Mouse (Mus musculus): Measurements from ENCODE around the gene Lce1b. TPM values are rescaled to one million over a fixed set of nuclear protein-coding genes. Genes with fewer than 3 reads are reported as not detected.

The Lce1b gene
- not detected for total RNA-seq (2023)

DNA sequence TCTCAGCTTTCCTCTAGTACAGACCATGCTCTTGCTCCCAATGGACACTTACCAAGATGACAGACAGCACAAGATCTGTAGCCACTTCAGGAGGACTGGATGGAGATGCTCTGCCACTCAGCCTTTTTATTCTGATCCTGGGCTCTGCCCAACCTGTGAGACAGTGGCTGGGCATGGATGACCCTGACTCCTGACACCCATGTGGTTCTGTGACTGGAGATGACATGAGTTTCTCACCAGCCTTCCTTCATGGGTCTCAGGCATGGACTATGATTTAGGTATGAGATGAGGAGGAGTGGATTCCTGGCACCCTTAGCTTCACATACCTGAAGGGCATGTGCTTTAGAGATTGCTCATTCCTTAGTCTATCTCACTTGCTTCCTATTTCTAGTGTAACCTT is at the start of gene Lce1b:
Gene Lce1b (minus strand): TSS at position 101 of the 400 bp plus-strand sequence.

GRCm38 (mm10) chr3:92687110-92687509 is 30.4 kb upstream of the Lce1b start, which contains the start of gene Lce1d:
Gene Lce1d (minus strand): TSS chr3:92687210.

DNA sequence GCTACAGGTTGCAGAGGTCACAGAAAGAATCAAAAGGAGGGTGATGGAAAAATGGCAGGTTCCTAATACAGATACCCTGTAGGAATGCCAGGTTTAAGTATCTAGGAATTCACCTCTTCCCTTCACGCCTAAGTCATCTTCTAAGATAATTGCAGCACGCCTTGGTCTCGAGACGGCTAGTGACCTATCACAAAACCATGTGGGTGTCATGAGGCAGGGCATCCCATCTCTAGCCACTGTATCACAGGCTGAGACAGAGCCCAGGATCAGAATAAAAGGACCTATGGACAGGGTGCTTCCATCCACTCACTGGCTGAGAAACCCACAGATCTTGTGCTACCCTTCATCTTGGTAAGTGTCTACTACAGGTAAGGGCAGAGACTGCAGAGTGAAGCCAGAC is 22.2 kb upstream of the Lce1b start, which contains the start of gene Lce1c:
Gene Lce1c (plus strand): TSS at position 301 of the 400 bp plus-strand sequence.

DNA sequence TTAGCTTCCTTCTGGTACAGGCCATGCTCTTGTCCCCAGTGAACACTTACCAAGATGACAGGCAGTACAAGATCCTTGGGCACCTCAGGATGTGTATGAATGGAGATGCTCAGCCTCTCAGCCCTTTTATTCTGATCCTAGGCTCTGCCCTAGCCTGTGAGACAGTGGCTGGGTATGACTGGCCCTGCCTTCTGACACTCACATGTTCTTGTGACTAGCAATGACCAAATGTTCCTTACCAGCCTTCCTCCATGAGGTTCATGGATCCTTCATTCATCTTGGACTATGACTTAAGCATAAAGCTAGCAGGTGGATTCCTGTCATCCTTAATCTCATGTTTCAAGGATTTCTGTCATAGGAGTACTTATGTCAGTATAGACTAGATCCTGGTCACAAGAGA is 13.5 kb upstream of the Lce1b start, which contains the start of gene Lce1a2:
Gene Lce1a2 (minus strand): TSS at position 101 of the 400 bp plus-strand sequence.

GRCm38 (mm10) chr3:92648207-92648606 is 8.5 kb downstream of the Lce1b start, which contains the start of gene Lce1a1:
Gene Lce1a1 (minus strand): TSS chr3:92648307.

DNA sequence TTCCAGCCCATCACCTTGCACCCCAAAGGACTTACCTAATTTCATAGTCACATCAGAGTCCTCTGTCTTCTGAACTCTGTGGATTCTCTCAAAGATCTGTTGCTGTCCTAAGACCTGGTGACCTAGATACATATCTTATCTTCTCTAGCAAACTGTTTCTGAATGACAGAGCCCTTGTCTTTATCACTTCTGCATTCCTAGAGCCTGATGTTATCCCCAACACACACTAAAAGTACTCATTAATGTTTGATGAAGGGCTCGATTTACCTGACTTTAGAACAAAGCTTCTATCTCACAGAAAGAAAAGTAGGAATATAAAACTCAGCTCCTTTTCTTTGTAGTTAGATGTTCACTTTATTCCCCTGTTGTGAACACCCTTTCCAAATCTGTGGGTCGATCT is 35.2 kb downstream of the Lce1b start, which contains the start of gene Lce6a:
Gene Lce6a (minus strand): TSS at position 101 of the 400 bp plus-strand sequence.

DNA sequence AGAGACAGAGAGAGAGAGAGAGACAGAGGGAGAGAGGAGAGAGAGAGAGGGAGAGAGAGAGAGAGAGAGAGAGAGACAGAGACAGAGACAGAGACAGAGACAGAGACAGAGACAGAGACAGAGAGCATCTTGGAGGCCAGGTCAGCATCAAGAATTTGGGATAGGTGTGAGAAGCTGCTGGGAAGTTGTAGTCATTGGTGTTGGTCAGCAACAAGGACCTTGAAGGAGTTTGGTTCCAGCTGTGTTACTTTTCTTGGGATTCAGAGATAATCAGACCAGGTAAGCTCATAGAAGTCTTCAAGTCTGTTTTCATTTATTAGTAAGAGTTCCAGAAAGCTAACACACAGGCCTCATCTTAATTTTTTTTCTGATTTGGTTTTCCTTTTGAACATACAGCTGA is 49.3 kb downstream of the Lce1b start, which contains the start of gene 2210017I01Rik:
Gene 2210017I01Rik (minus strand): TSS at position 101 of the 400 bp plus-strand sequence.

Other genes starting within 250 kb of the Lce1b start
- gene Sprr2i, start 248.9 kb downstream of the Lce1b start, total RNA-seq (2023) = not detected
- not detected for gene Sprr2j-ps, start 238.8 kb downstream of the Lce1b start, total RNA-seq (2023)
- gene Gm9774, start 227.5 kb downstream of the Lce1b start, total RNA-seq (2023) = 4.4 TPM
- gene Sprr2k, start 224.3 kb downstream of the Lce1b start, total RNA-seq (2023) = not detected
- not detected for gene Sprr1b, start 218.1 kb downstream of the Lce1b start, total RNA-seq (2023)
- not detected for gene Sprr3, start 198.2 kb downstream of the Lce1b start, total RNA-seq (2023)
- not detected for gene Sprr1a, start 171.0 kb downstream of the Lce1b start, total RNA-seq (2023)
- not detected for gene Sprr4, start 156.4 kb downstream of the Lce1b start, total RNA-seq (2023)
- gene 2310046K23Rik, start 122.4 kb downstream of the Lce1b start, total RNA-seq (2023) = not detected
- not detected for gene Ivl, start 83.2 kb downstream of the Lce1b start, total RNA-seq (2023)
- gene Smcp, start 67.9 kb downstream of the Lce1b start, total RNA-seq (2023) = not detected
- gene 2210017I01Rik, start 49.4 kb downstream of the Lce1b start, total RNA-seq (2023) = not detected
- not detected for gene Lce6a, start 35.3 kb downstream of the Lce1b start, total RNA-seq (2023)
- not detected for gene Lce1a1, start 8.6 kb downstream of the Lce1b start, total RNA-seq (2023)
- gene Lce1a2, start 13.4 kb upstream of the Lce1b start, total RNA-seq (2023) = not detected
- not detected for gene Lce1c, start 22.3 kb upstream of the Lce1b start, total RNA-seq (2023)
- not detected for gene Lce1d, start 30.3 kb upstream of the Lce1b start, total RNA-seq (2023)
- gene Lce1e, start 52.1 kb upstream of the Lce1b start, total RNA-seq (2023) = not detected
- gene Lce1f, start 63.4 kb upstream of the Lce1b start, total RNA-seq (2023) = not detected
- gene Gm38119, start 82.2 kb upstream of the Lce1b start, total RNA-seq (2023) = not detected
- not detected for gene Lce1g, start 95.4 kb upstream of the Lce1b start, total RNA-seq (2023)
- not detected for gene Lce1h, start 108.1 kb upstream of the Lce1b start, total RNA-seq (2023)
- gene Lce1i, start 122.0 kb upstream of the Lce1b start, total RNA-seq (2023) = not detected
- gene Lce1j, start 133.6 kb upstream of the Lce1b start, total RNA-seq (2023) = not detected
- gene Lce1k, start 151.0 kb upstream of the Lce1b start, total RNA-seq (2023) = not detected
- gene Kprp, start 170.3 kb upstream of the Lce1b start, total RNA-seq (2023) = not detected
- gene Lce1l, start 194.4 kb upstream of the Lce1b start, total RNA-seq (2023) = not detected
- gene 2310050C09Rik, start 213.3 kb upstream of the Lce1b start, total RNA-seq (2023) = not detected